Mouse (Mus musculus) liver, embryonic 14.5 days (tissue): ENCODE data around the gene Disp1.

Experiments used
- CTCF ChIP-seq: IDR thresholded peaks from 2 replicates; pipeline ENCODE4 v1.5.1; 2016; ENCODE audit warnings: antibody characterized with exemption, low read depth, control low read depth
- EP300 ChIP-seq: IDR thresholded peaks from 2 replicates; pipeline ENCODE4 v1.6.1; 2016; ENCODE audit warnings: antibody characterized with exemption, low read depth

GRCm38 (mm10) chr1:183233679-183234174 is 12.4 kb upstream of the Disp1 start:
- TF ChIP-seq CTCF (no peak), EP300 (no peak)
